21 mouse cellular contexts compared by ENCODE assay signal in genomic region chr6:54991189-54991588, GRCm38 (mm10). TPM values are rescaled to one million over a fixed set of nuclear protein-coding genes. Genes with fewer than 3 reads are reported as not detected.
DNase-seq lines count a peak whose midpoint lies in the region; ATAC-seq and TF ChIP-seq lines count a peak whose summit lies in the region.
"Had no signal": no experiment of that assay in that cellular context is flagged by ENCODE, and none has a peak within 500 bp of the region (broad histone marks: within the 10 kb centered on the region; RNA-seq: fewer than 3 reads in every experiment).

No protein-coding gene starts in this region.

- H3K4me1 ChIP-seq in heart, adult 2 months (ENCODE audit: control insufficient read depth, insufficient read depth, low read length): peaks cover 2% of the 10 kb centered on the region; the same call in 1 of the 2 replicates
- peaks cover 14% of the 10 kb centered on the region for H3K4me1 ChIP-seq in liver, embryonic 11.5 days (replicated peaks; ENCODE audit: control insufficient read depth, insufficient read depth, low read length)
- H3K4me1 ChIP-seq in liver, embryonic 13.5 days (replicated peaks): peaks cover 21% of the 10 kb centered on the region
- H3K4me1 ChIP-seq in hindbrain, embryonic 11.5 days (replicated peaks; ENCODE audit: control insufficient read depth, insufficient read depth, low read length): no peaks in the 10 kb centered on the region

- TF ChIP-seq EP300 in heart, adult 2 months (IDR thresholded peaks at IDR 0.05; ENCODE audit: insufficient read depth, low read depth, low read length): no peak

- 0 out of 2 replicates have a peak overlapping the region, but pooled peaks have one; percentile 73 for H3K9ac ChIP-seq in heart, adult 2 months (ENCODE audit: low read depth, low read length)
- no peak overlapping the region for H3K9ac ChIP-seq in liver, embryonic 11.5 days (ENCODE audit: low read depth, low read length)
- H3K9ac ChIP-seq in liver, embryonic 13.5 days: no peak overlapping the region
- no peak overlapping the region for H3K9ac ChIP-seq in hindbrain, embryonic 11.5 days (ENCODE audit: low read depth, low read length)
- H3K9ac ChIP-seq: heart, embryonic 12.5 days; limb, embryonic 13.5 days; lung, embryonic 14.5 days had no signal

- no peak for DNase-seq in heart, adult 2 months
- no peak for DNase-seq in heart, adult 9 months (ENCODE audit: low spot score in 2 of 2)
- DNase-seq in liver, embryonic 11.5 days (ENCODE audit: low spot score): no peak
- no peak for DNase-seq in liver
- no peak for DNase-seq in liver, embryonic 13.5 days
- DNase-seq in ovary, adult 18-20 months (ENCODE audit: low spot score): no peak
- DNase-seq in hindbrain, embryonic 11.5 days (ENCODE audit: low spot score): no peak
- DNase-seq: adrenal gland, postnatal 10 days; cerebellum, adult 9-11 months; gastrocnemius, postnatal 36 days; heart, postnatal 4 days; kidney, adult 11 months; lung, embryonic 14.5 days; lung, postnatal 4 days; thymus, postnatal 14 days had no signal

- no peak overlapping the region for H3K4me3 ChIP-seq in heart, adult 2 months
- H3K4me3 ChIP-seq in liver, embryonic 11.5 days (ENCODE audit: low read depth, low read length): no peak overlapping the region
- H3K4me3 ChIP-seq in liver, embryonic 13.5 days (replicated peaks): no peak overlapping the region
- H3K4me3 ChIP-seq in hindbrain, embryonic 11.5 days (ENCODE audit: low read depth, low read length): no peak overlapping the region

- intact Hi-C loops in heart, adult 2 months (cut with DNase I): loop anchor here (5.0 kb wide), 1 partner anchor 174 kb away; the partner anchor contains the start of gene Znrf2

- no peak overlapping the region for H3K27ac ChIP-seq in heart, adult 2 months
- H3K27ac ChIP-seq in liver, embryonic 11.5 days (ENCODE audit: low read depth, low read length): no peak overlapping the region
- H3K27ac ChIP-seq in liver, embryonic 13.5 days: no peak overlapping the region
- no peak overlapping the region for H3K27ac ChIP-seq in hindbrain, embryonic 11.5 days (ENCODE audit: low read depth, low read length)
- H3K27ac ChIP-seq: limb, embryonic 13.5 days; neural tube, embryonic 13.5 days had no signal

- H3K9me3 ChIP-seq in liver, embryonic 11.5 days (ENCODE audit: control insufficient read depth, low read length): no peaks in the 10 kb centered on the region
- no peaks in the 10 kb centered on the region for H3K9me3 ChIP-seq in liver, embryonic 13.5 days (replicated peaks)
- H3K9me3 ChIP-seq in hindbrain, embryonic 11.5 days (ENCODE audit: control insufficient read depth, low read length): no peaks in the 10 kb centered on the region
- H3K9me3 ChIP-seq: heart, embryonic 12.5 days; limb, embryonic 13.5 days; neural tube, embryonic 13.5 days had no signal

- H3K4me2 ChIP-seq in liver, embryonic 11.5 days: peak overlapping the region; percentile 94
- peak overlapping the region; percentile 93 for H3K4me2 ChIP-seq in liver, embryonic 13.5 days
- no peak overlapping the region for H3K4me2 ChIP-seq in hindbrain, embryonic 11.5 days (replicated peaks; ENCODE audit: low read depth, low read length)

- no peaks in the 10 kb centered on the region for H3K27me3 ChIP-seq in heart, adult 2 months (ENCODE audit: control insufficient read depth, insufficient read depth, low read length)
- H3K27me3 ChIP-seq in liver, embryonic 11.5 days (replicated peaks; ENCODE audit: control insufficient read depth, insufficient read depth, low read length): no peaks in the 10 kb centered on the region
- H3K27me3 ChIP-seq in liver, embryonic 13.5 days: no peaks in the 10 kb centered on the region
- no peaks in the 10 kb centered on the region for H3K27me3 ChIP-seq in hindbrain, embryonic 11.5 days (ENCODE audit: control insufficient read depth, insufficient read depth, low read length)
- H3K27me3 ChIP-seq: heart, embryonic 12.5 days; limb, embryonic 13.5 days; neural tube, embryonic 13.5 days; Patski had no signal

- 63% methylated on average over 2 of the region's 2 CpGs for WGBS in heart, adult 2 months
- WGBS in liver, embryonic 11.5 days: 45% methylated on average over 2 of the region's 2 CpGs
- WGBS in liver, embryonic 13.5 days (ENCODE audit: insufficient replicate concordance): 19% methylated on average over 2 of the region's 2 CpGs
- 91% methylated on average over 2 of the region's 2 CpGs for WGBS in hindbrain, embryonic 11.5 days

- TF ChIP-seq POLR2A in heart, adult 2 months (IDR thresholded peaks at IDR 0.05; ENCODE audit: insufficient read depth, low read depth, low read length): no peak

- ATAC-seq in liver, embryonic 11.5 days (replicated peaks; ENCODE audit: low FRiP score): no peak
- ATAC-seq in liver, embryonic 13.5 days (ENCODE audit: low read depth): no peak
- no peak for ATAC-seq in hindbrain, embryonic 11.5 days (ENCODE audit: low FRiP score)
- ATAC-seq: activated CD4-positive, CD25-positive, alpha-beta regulatory T cell, adult 4 months; forebrain, embryonic 16.5 days; Patski had no signal

- no peaks in the 10 kb centered on the region for H3K79me2 ChIP-seq in heart, adult 2 months (replicated peaks; ENCODE audit: control insufficient read depth, insufficient read depth, low read length)

- TF ChIP-seq CTCF in heart, adult 2 months (IDR thresholded peaks at IDR 0.05): no peak

- H3K36me3 ChIP-seq in heart, adult 2 months (ENCODE audit: control insufficient read depth, insufficient read depth, low read length): peaks cover 3% of the 10 kb centered on the region; the same call in 1 of the 2 replicates
- no peaks in the 10 kb centered on the region for H3K36me3 ChIP-seq in liver, embryonic 11.5 days (ENCODE audit: control insufficient read depth, insufficient read depth, low read length)
- no peaks in the 10 kb centered on the region for H3K36me3 ChIP-seq in liver, embryonic 13.5 days
- H3K36me3 ChIP-seq in hindbrain, embryonic 11.5 days (ENCODE audit: control insufficient read depth, insufficient read depth, low read length): no peaks in the 10 kb centered on the region
- H3K36me3 ChIP-seq: heart, embryonic 12.5 days; limb, embryonic 13.5 days; neural tube, embryonic 13.5 days had no signal

RNA-seq across cellular contexts. Expression of gene Ggct, which starts 1.6 kb away (rescaled TPM):
- total RNA-seq in heart, adult 2 months (2021): 10 to 100 TPM; 26.5 to 29.1 TPM
- polyA plus RNA-seq in heart, adult 2 months (2012; rRNA removed): 6.8 and 7.8 TPM in 2 replicates
- polyA plus RNA-seq in liver, embryonic 11.5 days (2014; fragmentation: Nextera tagmentation; extraction: Ambion mirVana): 11.8 TPM in 2 replicates
- polyA plus RNA-seq in liver, embryonic 13.5 days (2015; fragmentation: Nextera tagmentation; extraction: Ambion mirVana): 7.3 and 8.2 TPM in 2 replicates
- polyA plus RNA-seq in hindbrain, embryonic 11.5 days (2014; fragmentation: Nextera tagmentation; extraction: Ambion mirVana): 18.2 and 18.9 TPM in 2 replicates

RNA-seq across cellular contexts. Expression of gene Nod1, which starts 18.8 kb away (rescaled TPM):
- total RNA-seq in heart, adult 2 months (2021): 10 to 100 TPM; 17.3 to 18.6 TPM
- 23.6 and 25.7 TPM in 2 replicates for polyA plus RNA-seq in heart, adult 2 months (2012; rRNA removed)
- polyA plus RNA-seq in liver, embryonic 11.5 days (2014; fragmentation: Nextera tagmentation; extraction: Ambion mirVana): 2.1 and 2.9 TPM in 2 replicates
- polyA plus RNA-seq in liver, embryonic 13.5 days (2015; fragmentation: Nextera tagmentation; extraction: Ambion mirVana): 1.5 and 1.9 TPM in 2 replicates
- polyA plus RNA-seq in hindbrain, embryonic 11.5 days (2014; fragmentation: Nextera tagmentation; extraction: Ambion mirVana): 1.8 and 2.4 TPM in 2 replicates

RNA-seq across cellular contexts. Expression of gene Gars, which starts 46.6 kb away (rescaled TPM):
- 10 to 100 TPM; 55.1 to 60.4 TPM for total RNA-seq in heart, adult 2 months (2021)
- 26.7 and 44.5 TPM in 2 replicates for polyA plus RNA-seq in heart, adult 2 months (2012; rRNA removed)
- 253 and 284 TPM in 2 replicates for polyA plus RNA-seq in liver, embryonic 11.5 days (2014; fragmentation: Nextera tagmentation; extraction: Ambion mirVana)
- polyA plus RNA-seq in liver, embryonic 13.5 days (2015; fragmentation: Nextera tagmentation; extraction: Ambion mirVana): 140 and 153 TPM in 2 replicates
- 214 and 230 TPM in 2 replicates for polyA plus RNA-seq in hindbrain, embryonic 11.5 days (2014; fragmentation: Nextera tagmentation; extraction: Ambion mirVana)
